Mouse (Mus musculus) megakaryocyte-erythroid progenitor cell, adult 5-6 weeks (primary cell): ENCODE results near the gene Thpo. TPM values are rescaled to one million over a fixed set of nuclear protein-coding genes. Genes with fewer than 3 reads are reported as not detected.

Experiments
- ATAC-seq: replicated peaks from 2 replicates; pipeline ENCODE4 v1.8.0; 2016; ENCODE audit warnings: mild to moderate bottlenecking, inconsistent platforms; ENCODE audit not compliant: severe bottlenecking, poor library complexity, low FRiP score, low TSS enrichment
- total RNA-seq, 2 experiments: library from RNA; stranded (forward) in 1 of 2; stranded (reverse) in 1 of 2; fragments of 200-1000, 215-1000 nt in 1 of 2; fragments of >200 nt in 1 of 2; fragmentation: Nextera tagmentation in 1 of 2; gene quantifications; 2 replicates each; pipeline ENCODE4 v1.2.3; 2014 to 2017

Thpo gene
- total RNA-seq (2014; fragmentation: Nextera tagmentation), result not detected in 2 replicates
- total RNA-seq (2017), result not detected in 2 replicates

- ATAC-seq, result no peak
Observed at GRCm38 (mm10) chr16:20733731-20734730, at the start of gene Thpo. TSS of gene Thpo (minus strand) at chr16:20734511.

DNA sequence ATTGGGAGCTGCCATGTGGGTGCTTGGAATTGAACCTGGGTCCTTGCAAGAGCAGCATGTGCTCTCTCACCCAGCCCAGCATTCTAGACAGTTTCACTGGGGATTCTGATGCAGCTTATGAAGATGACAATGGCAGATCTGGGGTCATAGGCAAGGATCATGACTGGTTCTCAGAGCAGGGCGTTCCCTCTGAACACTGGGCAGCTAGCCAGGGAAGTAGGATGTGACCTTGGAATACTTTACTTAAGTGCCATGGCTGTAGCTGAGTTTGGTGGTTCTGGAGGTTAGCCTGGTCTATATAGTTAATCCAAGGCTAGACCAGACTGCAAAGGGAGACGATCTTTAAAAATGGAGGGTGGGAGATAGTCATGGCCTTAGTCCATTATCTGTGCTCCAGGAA is 49.6 kb upstream of the Thpo start:
- no peak for ATAC-seq

DNA sequence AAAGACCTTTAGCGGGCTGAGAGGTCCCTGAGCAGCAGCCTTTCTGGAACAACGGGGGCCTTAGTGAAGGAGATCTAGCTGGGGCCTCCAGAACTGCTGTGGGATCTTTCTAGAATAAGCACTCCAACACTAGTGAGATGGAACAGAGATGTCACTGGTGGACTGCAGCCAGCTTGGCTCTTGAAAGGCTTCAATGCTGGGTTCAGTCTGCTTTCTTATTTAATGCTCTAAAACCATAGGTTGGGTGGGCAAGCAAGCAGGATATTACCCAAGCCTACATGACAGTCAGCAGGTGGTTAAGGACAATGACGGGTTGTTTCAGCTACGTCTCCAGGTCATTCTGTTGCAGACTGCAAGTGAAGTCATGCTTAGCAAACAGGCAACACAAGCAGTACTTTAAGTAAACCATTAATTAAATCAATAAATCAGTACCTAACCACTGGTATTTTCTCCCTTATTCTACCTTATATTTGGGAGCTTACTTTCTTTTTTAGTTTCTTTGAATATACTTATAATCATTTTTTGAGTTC is 46.9 kb upstream of the Thpo start:
- no peak for ATAC-seq

DNA sequence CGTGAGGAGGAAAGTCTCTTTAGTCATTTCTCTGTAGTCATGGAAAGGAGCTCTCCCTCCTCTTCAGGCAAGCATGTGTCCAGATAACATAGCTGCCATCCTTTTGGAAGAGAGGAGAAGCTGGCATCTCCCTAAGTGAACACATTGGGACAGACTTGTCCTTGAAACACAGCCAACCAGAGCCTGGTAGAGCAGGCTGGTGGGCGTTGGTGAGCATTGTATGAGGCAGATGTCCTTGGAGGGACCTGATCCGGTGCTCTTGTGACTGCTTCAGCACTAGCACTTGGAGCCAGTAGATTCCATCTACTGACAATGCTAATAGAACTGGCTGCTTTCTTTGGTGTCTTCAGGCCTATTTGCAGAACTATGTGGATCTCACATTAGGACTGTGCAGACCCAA is 45.5 kb upstream of the Thpo start:
- no peak for ATAC-seq

DNA sequence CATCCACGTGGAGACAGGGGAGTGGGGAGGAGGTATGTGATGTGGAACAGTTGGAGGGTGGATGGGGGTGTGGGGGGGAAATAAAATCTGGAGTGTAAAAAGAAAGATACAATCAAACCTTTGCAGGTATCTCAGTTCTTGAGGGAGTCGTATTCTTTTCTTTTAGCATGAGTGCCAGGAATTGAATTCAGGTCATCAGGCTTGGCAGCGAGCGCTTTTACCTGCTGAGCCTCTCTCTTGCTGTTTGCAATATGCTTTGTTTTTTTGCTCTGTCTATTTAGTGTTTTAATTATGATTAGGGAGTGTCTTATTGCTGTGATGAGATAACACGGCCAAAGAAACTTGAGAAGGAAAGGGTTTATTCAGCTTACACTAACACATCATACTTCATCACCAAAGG is 40.7 kb upstream of the Thpo start:
- ATAC-seq, result no peak

- peak; percentile 34 for ATAC-seq
Observed at GRCm38 (mm10) chr16:20765244-20765643, 30.9 kb upstream of the Thpo start.

GRCm38 (mm10) chr16:20761681-20762080 is 27.4 kb upstream of the Thpo start:
- no peak for ATAC-seq

DNA sequence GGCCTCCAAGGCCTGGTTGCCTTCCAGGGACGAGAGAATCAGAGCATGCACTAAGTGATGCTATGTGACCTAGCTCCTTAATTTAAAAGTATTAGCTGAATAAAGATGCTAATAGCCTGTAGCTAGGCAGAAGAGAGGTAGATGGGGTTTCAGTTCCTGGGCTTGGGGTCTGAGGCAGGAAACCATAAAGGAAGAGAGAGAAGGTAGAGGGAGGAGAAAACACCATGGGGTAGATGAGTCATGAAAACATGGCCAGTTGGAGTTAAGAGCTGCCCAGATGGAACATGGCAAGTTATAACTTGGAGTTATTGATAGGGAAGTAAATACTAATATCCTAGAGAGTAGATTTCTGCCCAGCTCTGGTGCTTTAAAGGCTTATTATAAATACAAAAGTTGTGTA is 23.1 kb upstream of the Thpo start:
- ATAC-seq, result no peak

DNA sequence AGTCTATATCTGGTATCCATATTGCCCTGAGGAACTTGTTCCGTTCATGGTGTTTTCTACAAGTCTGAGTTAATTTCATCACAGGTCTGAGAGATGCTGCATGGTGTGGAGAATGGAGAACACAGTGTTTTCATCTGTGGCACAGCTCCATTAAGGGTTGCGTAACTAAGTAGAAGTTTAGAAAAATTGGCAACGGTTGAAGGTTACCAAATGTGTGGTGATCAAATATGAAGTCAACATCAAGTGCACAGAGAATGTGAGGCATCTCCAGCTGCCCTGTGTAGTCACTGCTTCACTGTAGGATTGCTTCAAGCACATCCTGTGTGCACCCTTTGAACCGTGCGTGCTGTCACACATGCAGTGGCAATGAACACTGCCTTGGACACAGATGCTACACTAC is 21.7 kb upstream of the Thpo start:
- no peak for ATAC-seq

DNA sequence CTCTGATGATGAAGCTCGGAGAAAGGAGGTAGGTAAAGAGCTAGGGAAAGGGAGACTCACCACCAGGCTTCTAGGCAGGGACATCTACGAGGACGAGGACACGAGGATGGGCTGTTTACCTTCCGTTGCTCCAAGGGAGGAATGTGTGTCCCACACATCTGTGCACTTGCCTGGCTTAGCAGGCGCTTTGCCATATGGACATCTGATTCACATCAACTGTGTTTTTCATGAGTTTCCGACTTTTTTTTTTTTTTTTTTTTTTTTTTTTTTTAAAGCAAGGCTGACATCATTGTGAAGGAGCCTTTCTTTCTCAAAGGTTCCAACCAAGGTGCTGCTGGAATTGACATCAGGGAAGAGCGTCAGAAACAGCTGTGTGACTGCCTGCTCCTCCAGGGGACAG is 16.2 kb upstream of the Thpo start:
- no peak for ATAC-seq

GRCm38 (mm10) chr16:20746641-20747040 is 12.3 kb upstream of the Thpo start:
- ATAC-seq, result no peak

DNA sequence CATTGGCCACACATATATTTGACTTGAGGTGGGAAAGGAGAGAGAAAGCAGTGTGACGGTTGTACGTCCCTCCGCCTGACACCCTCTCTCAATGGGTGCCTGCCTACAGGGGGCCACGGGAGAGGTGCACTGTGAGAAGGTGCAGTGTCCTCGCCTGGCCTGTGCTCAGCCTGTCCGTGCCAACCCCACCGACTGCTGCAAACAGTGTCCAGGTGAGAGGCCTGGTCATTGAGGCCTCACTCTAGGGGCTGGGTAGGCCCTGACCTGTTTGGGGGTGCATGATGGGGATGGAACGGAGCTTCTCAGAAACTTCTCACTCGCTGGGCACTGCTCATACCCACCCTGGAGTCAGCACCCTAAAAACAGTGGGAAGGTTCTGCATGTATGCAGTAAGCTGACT is 5.5 kb upstream of the Thpo start:
- no peak for ATAC-seq

DNA sequence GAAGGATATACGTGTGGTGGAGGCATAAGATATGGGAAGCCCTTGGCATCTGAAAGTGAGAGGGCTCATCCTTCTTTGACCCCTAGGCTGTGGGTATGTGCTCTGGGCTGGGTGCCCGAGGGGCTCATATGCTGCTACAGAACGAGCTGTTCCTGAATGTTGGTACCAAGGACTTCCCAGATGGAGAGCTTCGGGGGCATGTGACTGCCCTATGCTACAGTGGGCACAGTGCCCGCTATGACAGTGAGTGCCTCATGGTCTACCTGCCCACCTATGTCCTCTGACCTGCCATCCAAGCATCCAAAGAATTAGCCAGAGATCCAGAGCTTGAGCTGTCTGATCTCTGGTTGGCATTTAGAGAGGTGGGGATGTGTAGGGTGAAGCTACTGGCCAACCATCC is 2.5 kb upstream of the Thpo start:
- no peak for ATAC-seq

- no peak for ATAC-seq
Observed at GRCm38 (mm10) chr16:20736168-20736567, 1.9 kb upstream of the Thpo start.

- ATAC-seq, result no peak
Observed at GRCm38 (mm10) chr16:20735651-20736050, 1.3 kb upstream of the Thpo start.

GRCm38 (mm10) chr16:20732925-20733730 is 1.2 kb downstream of the Thpo start, which contains the start of gene Chrd:
TSS of gene Chrd (plus strand) at chr16:20733127.
- 0 out of 2 replicates have a peak, but pooled peaks have one; percentile 30 for ATAC-seq

DNA sequence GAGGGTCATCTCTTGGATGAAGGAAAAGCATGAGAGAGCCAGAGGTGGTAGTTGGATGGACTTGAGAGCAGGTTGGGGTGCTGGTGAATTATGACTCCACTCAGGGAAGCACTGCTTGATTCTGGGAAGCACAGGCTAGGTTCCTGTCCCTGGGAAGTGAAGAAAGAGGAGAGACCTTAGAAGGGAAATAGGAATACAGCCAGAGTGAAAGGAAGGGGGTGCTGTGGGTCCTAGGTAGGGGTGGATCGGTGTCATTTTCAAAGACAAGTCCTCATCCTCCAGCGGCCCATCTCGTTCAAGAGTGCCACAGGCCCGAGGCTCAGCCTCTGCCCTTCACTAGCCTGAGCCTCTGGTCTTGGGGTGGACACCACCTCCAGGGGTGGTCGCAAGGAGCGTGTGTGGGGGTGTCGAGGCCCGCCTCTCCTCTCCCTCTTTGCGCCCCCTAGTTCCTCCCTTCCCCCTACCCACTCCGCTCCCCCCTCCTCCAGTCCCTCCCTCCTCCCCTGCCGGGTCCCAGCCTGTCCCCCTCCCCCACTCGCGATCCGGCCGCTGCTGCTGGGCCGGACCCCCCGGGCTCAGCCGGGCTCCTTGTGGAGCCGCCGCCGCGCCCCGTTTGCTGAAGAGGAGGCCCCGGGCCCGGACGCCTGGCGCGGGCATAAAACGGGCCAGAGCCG is 1.9 kb downstream of the Thpo start:
- no peak for ATAC-seq

GRCm38 (mm10) chr16:20731688-20732087 is 2.6 kb downstream of the Thpo start:
- no peak for ATAC-seq

- no peak for ATAC-seq
Observed at GRCm38 (mm10) chr16:20730293-20730711, 4.0 kb downstream of the Thpo start.
